9 mouse cellular contexts compared by ENCODE assay signal in genomic region chr12:75836524-75836962, GRCm38 (mm10). TPM values are rescaled to one million over a fixed set of nuclear protein-coding genes. Genes with fewer than 3 reads are reported as not detected.
DNase-seq lines count a peak whose midpoint lies in the region; ATAC-seq and TF ChIP-seq lines count a peak whose summit lies in the region.
"Had no signal": no experiment of that assay in that cellular context is flagged by ENCODE, and none has a peak within 500 bp of the region (broad histone marks: within the 10 kb centered on the region; RNA-seq: fewer than 3 reads in every experiment).

No protein-coding gene starts in this region.

- no peak overlapping the region for H3K4me3 ChIP-seq in neural tube, embryonic 11.5 days (ENCODE audit: low read depth, low read length)
- no peak overlapping the region for H3K4me3 ChIP-seq in lung, embryonic 14.5 days (ENCODE audit: low read depth, low read length)
- no peak overlapping the region for H3K4me3 ChIP-seq in stomach, embryonic 15.5 days (replicated peaks)
- H3K4me3 ChIP-seq: erythroblast, embryonic 14.5 days had no signal

- H3K9ac ChIP-seq in neural tube, embryonic 11.5 days (ENCODE audit: low read length) = no peak overlapping the region
- no peak overlapping the region for H3K9ac ChIP-seq in lung, embryonic 14.5 days
- H3K9ac ChIP-seq in stomach, embryonic 15.5 days = no peak overlapping the region

- H3K4me2 ChIP-seq in neural tube, embryonic 11.5 days (ENCODE audit: low read depth) = no peak overlapping the region
- H3K4me2 ChIP-seq in lung, embryonic 14.5 days = peak overlapping the region; percentile 45
- H3K4me2 ChIP-seq in stomach, embryonic 15.5 days = peak overlapping the region; percentile 35

- DNase-seq in neural tube, embryonic 11.5 days (ENCODE audit: low spot score) = peak; percentile 25
- no peak for DNase-seq in neural tube, embryonic 10.5 days (ENCODE audit: extremely low spot score, low spot score)
- DNase-seq in heart, postnatal 4 days = peak; percentile 27
- DNase-seq in lung, embryonic 14.5 days = peak; percentile 67
- DNase-seq in ovary, postnatal 14 days (ENCODE audit: low spot score) = no peak
- no peak for DNase-seq in urinary bladder, postnatal 25 days (ENCODE audit: low spot score)
- no peak for DNase-seq in left cerebral cortex, postnatal 4 days

- intact Hi-C loops in left cerebral cortex, postnatal 4 days (cut with DNase I) = no loop called here

- H3K27ac ChIP-seq in neural tube, embryonic 11.5 days (ENCODE audit: low read depth, low read length) = no peak overlapping the region
- no peak overlapping the region; the same call in 1 of the 2 replicates for H3K27ac ChIP-seq in lung, embryonic 14.5 days (ENCODE audit: low read depth)
- H3K27ac ChIP-seq in stomach, embryonic 15.5 days = peak overlapping the region; percentile 16; the same call in 1 of the 2 replicates

- H3K27me3 ChIP-seq in neural tube, embryonic 11.5 days (ENCODE audit: control insufficient read depth, insufficient read depth, low read length) = no peaks in the 10 kb centered on the region
- no peaks in the 10 kb centered on the region for H3K27me3 ChIP-seq in lung, embryonic 14.5 days (ENCODE audit: insufficient read depth, low read length)
- no peaks in the 10 kb centered on the region for H3K27me3 ChIP-seq in stomach, embryonic 15.5 days (replicated peaks)

- no peaks in the 10 kb centered on the region for H3K36me3 ChIP-seq in neural tube, embryonic 11.5 days (ENCODE audit: control insufficient read depth, insufficient read depth, low read length)
- no peaks in the 10 kb centered on the region for H3K36me3 ChIP-seq in lung, embryonic 14.5 days (ENCODE audit: insufficient read depth)
- H3K36me3 ChIP-seq in stomach, embryonic 15.5 days = no peaks in the 10 kb centered on the region

- peaks cover 14% of the 10 kb centered on the region; the same call in 1 of the 2 replicates for H3K4me1 ChIP-seq in neural tube, embryonic 11.5 days (ENCODE audit: control insufficient read depth, insufficient read depth, low read length)
- H3K4me1 ChIP-seq in lung, embryonic 14.5 days (ENCODE audit: insufficient read depth) = peaks cover 13% of the 10 kb centered on the region
- peaks cover 19% of the 10 kb centered on the region; the same call in 1 of the 2 replicates for H3K4me1 ChIP-seq in stomach, embryonic 15.5 days

- no peaks in the 10 kb centered on the region for H3K9me3 ChIP-seq in neural tube, embryonic 11.5 days (ENCODE audit: control insufficient read depth, low read length)
- no peaks in the 10 kb centered on the region for H3K9me3 ChIP-seq in lung, embryonic 14.5 days (ENCODE audit: low read depth, low read length)
- no peaks in the 10 kb centered on the region for H3K9me3 ChIP-seq in stomach, embryonic 15.5 days

- no peak for TF ChIP-seq CTCF in lung, embryonic 14.5 days (IDR thresholded peaks at IDR 0.05; ENCODE audit: low read depth)

- no peak for ATAC-seq in neural tube, embryonic 11.5 days (ENCODE audit: insufficient read depth, low FRiP score, low TSS enrichment)
- peak; percentile 73 for ATAC-seq in lung, embryonic 14.5 days (ENCODE audit: insufficient read depth)
- ATAC-seq in stomach, embryonic 15.5 days (ENCODE audit: insufficient read depth, low FRiP score, low read depth) = no peak; the same call in 1 of the 2 replicates

- whole genome bisulfite sequencing in neural tube, embryonic 11.5 days = 64% methylated on average over 11 of the region's 11 CpGs
- WGBS in lung, embryonic 14.5 days = 11% methylated on average over 11 of the region's 11 CpGs
- 22% methylated on average over 11 of the region's 11 CpGs for whole genome bisulfite sequencing in stomach, embryonic 15.5 days

RNA-seq across cellular contexts. Expression of gene Syne2, which starts 18.6 kb away (rescaled TPM):
- polyA plus RNA-seq in neural tube, embryonic 11.5 days (2014; fragmentation: Nextera tagmentation; extraction: Ambion mirVana) = 61.4 and 63.3 TPM in 2 replicates
- total RNA-seq in heart, postnatal 4 days (2021) = 10 to 100 TPM; 55.3 to 65.4 TPM
- polyA plus RNA-seq in lung, embryonic 14.5 days (2014; fragmentation: Nextera tagmentation; extraction: Ambion mirVana) = 59.4 and 68.4 TPM in 2 replicates
- 49.2 and 53.1 TPM in 2 replicates for polyA plus RNA-seq in stomach, embryonic 15.5 days (2015; fragmentation: Nextera tagmentation; extraction: Ambion mirVana)
- 10 to 100 TPM; 37.6 to 43.8 TPM for total RNA-seq in left cerebral cortex, postnatal 4 days (2021)
- polyA plus RNA-seq: erythroblast, embryonic 14.5 days had no signal

Comparison
In these comparisons a context has a peak if more than half of its experiments do, and no peak if none do; other contexts are left out.
1. DNase-seq: peak in neural tube, embryonic 11.5 days (single experiment), heart, postnatal 4 days (single experiment) and lung, embryonic 14.5 days (single experiment); none in neural tube, embryonic 10.5 days (single experiment), ovary, postnatal 14 days (single experiment), urinary bladder, postnatal 25 days (single experiment) and left cerebral cortex, postnatal 4 days (single experiment).